23 mouse cellular contexts compared by ENCODE assay signal in the genomic region with DNA sequence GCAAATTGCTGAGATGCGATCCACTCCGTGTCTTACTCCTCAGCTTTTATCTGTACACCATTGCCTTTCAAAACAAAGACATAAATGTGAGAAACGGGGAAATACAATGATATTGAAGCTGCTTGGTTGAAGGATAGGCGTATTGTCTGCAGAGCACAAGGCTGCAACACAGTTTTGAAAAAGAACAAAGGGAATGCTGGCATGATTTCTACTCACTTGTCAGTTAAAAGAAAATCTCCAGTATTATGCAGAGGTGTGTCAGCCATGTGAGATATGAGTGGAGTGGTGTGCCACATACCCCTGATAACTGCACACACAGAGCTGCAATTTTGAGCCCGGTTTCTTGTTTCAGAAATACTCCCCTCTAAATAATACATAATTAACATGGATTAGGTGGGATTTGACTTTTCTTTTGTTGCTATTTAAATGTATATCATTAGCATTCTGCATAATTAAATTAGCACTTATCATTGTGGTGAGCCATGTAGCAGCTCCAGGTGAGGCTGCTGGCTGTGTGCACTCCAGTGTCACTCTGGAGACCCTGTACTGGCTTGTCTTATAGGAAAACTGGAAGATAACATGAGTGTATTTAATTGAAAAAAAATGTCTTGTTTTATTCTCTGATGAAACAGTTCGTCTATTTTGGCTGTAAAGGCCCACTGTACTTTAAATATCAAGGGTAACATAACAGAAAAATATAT.
DNase-seq lines count a peak whose midpoint lies in the region; ATAC-seq and TF ChIP-seq lines count a peak whose summit lies in the region.
"Had no signal": no experiment of that assay in that cellular context is flagged by ENCODE, and none has a peak within 500 bp of the region (broad histone marks: within the 10 kb centered on the region; RNA-seq: fewer than 3 reads in every experiment).

No protein-coding gene starts in this region.

- ATAC-seq in hindbrain, embryonic 12.5 days (ENCODE audit: low FRiP score), result peak; percentile 60
- no peak for ATAC-seq in hindbrain, embryonic 11.5 days (ENCODE audit: low FRiP score)
- peak; percentile 92 for ATAC-seq in forebrain, embryonic 16.5 days
- peak; percentile 90 for ATAC-seq in midbrain, embryonic 15.5 days (replicated peaks)
- ATAC-seq: liver, embryonic 12.5 days had no signal

- no peaks in the 10 kb centered on the region for H3K4me1 ChIP-seq in hindbrain, embryonic 12.5 days
- no peaks in the 10 kb centered on the region for H3K4me1 ChIP-seq in hindbrain, embryonic 11.5 days (replicated peaks; ENCODE audit: control insufficient read depth, insufficient read depth, low read length)
- H3K4me1 ChIP-seq in forebrain, embryonic 16.5 days (replicated peaks; ENCODE audit: control insufficient read depth, insufficient read depth, low read length), result peaks cover 7% of the 10 kb centered on the region; the same call in 1 of the 2 replicates
- H3K4me1 ChIP-seq in midbrain, embryonic 15.5 days, result 0 out of 2 replicates have a peak, but pooled peaks cover 7% of the 10 kb centered on the region
- H3K4me1 ChIP-seq: liver, embryonic 12.5 days had no signal

- WGBS in hindbrain, embryonic 12.5 days, result 62% methylated on average over 6 of the region's 6 CpGs
- 71% methylated on average over 6 of the region's 6 CpGs for WGBS in hindbrain, embryonic 11.5 days
- 22% methylated on average over 6 of the region's 6 CpGs for WGBS in forebrain, embryonic 16.5 days
- 28% methylated on average over 6 of the region's 6 CpGs for WGBS in midbrain, embryonic 15.5 days

- H3K9me3 ChIP-seq in hindbrain, embryonic 12.5 days (replicated peaks), result no peaks in the 10 kb centered on the region
- no peaks in the 10 kb centered on the region for H3K9me3 ChIP-seq in hindbrain, embryonic 11.5 days (ENCODE audit: control insufficient read depth, low read length)
- no peaks in the 10 kb centered on the region for H3K9me3 ChIP-seq in forebrain, embryonic 16.5 days (ENCODE audit: control insufficient read depth, low read length)
- no peaks in the 10 kb centered on the region for H3K9me3 ChIP-seq in midbrain, embryonic 15.5 days
- H3K9me3 ChIP-seq: embryonic facial prominence, embryonic 10.5 days; heart, embryonic 12.5 days; limb, embryonic 12.5 days; liver, embryonic 12.5 days had no signal

- no peak overlapping the region for H3K4me3 ChIP-seq in hindbrain, embryonic 12.5 days
- H3K4me3 ChIP-seq in hindbrain, embryonic 11.5 days (ENCODE audit: low read depth, low read length), result no peak overlapping the region
- H3K4me3 ChIP-seq in forebrain, embryonic 16.5 days (replicated peaks; ENCODE audit: low read length), result no peak overlapping the region
- H3K4me3 ChIP-seq in midbrain, embryonic 15.5 days, result no peak overlapping the region
- no peak overlapping the region for H3K4me3 ChIP-seq in layer of hippocampus, adult 2 months
- H3K4me3 ChIP-seq: embryonic facial prominence, embryonic 10.5 days; heart, embryonic 12.5 days; limb, embryonic 12.5 days; liver, embryonic 12.5 days; myocyte had no signal

- H3K27me3 ChIP-seq in hindbrain, embryonic 12.5 days, result no peaks in the 10 kb centered on the region
- H3K27me3 ChIP-seq in hindbrain, embryonic 11.5 days (ENCODE audit: control insufficient read depth, insufficient read depth, low read length), result no peaks in the 10 kb centered on the region
- no peaks in the 10 kb centered on the region for H3K27me3 ChIP-seq in forebrain, embryonic 16.5 days (replicated peaks; ENCODE audit: control insufficient read depth, insufficient read depth, low read length)
- no peaks in the 10 kb centered on the region for H3K27me3 ChIP-seq in midbrain, embryonic 15.5 days (replicated peaks)
- H3K27me3 ChIP-seq: heart, embryonic 12.5 days; limb, embryonic 12.5 days; liver, embryonic 12.5 days had no signal

- no peak for TF ChIP-seq CTCF in layer of hippocampus, adult 2 months (conservative IDR thresholded peaks at IDR 0.05)

- H3K9ac ChIP-seq in hindbrain, embryonic 12.5 days, result no peak overlapping the region
- no peak overlapping the region for H3K9ac ChIP-seq in hindbrain, embryonic 11.5 days (ENCODE audit: low read depth, low read length)
- no peak overlapping the region for H3K9ac ChIP-seq in forebrain, embryonic 16.5 days (replicated peaks; ENCODE audit: low read depth, low read length)
- H3K9ac ChIP-seq in midbrain, embryonic 15.5 days, result no peak overlapping the region
- H3K9ac ChIP-seq: heart, embryonic 12.5 days; limb, embryonic 12.5 days; liver, embryonic 12.5 days; lung, embryonic 14.5 days had no signal

- no peak overlapping the region for H3K4me2 ChIP-seq in hindbrain, embryonic 12.5 days (replicated peaks)
- no peak overlapping the region for H3K4me2 ChIP-seq in hindbrain, embryonic 11.5 days (replicated peaks; ENCODE audit: low read depth, low read length)
- no peak overlapping the region for H3K4me2 ChIP-seq in forebrain, embryonic 16.5 days (ENCODE audit: low read length)
- H3K4me2 ChIP-seq in midbrain, embryonic 15.5 days, result no peak overlapping the region
- H3K4me2 ChIP-seq: heart, embryonic 12.5 days; limb, embryonic 12.5 days; liver, embryonic 12.5 days; lung, embryonic 14.5 days had no signal

- no peak overlapping the region for H3K27ac ChIP-seq in hindbrain, embryonic 12.5 days
- H3K27ac ChIP-seq in hindbrain, embryonic 11.5 days (ENCODE audit: low read depth, low read length), result no peak overlapping the region
- no peak overlapping the region for H3K27ac ChIP-seq in forebrain, embryonic 16.5 days (ENCODE audit: low read length)
- peak overlapping the region; percentile 16; the same call in 1 of the 2 replicates for H3K27ac ChIP-seq in midbrain, embryonic 15.5 days
- no peak overlapping the region for H3K27ac ChIP-seq in layer of hippocampus, adult 2 months
- H3K27ac ChIP-seq: embryonic facial prominence, embryonic 10.5 days; limb, embryonic 12.5 days; liver, embryonic 12.5 days had no signal

- H3K36me3 ChIP-seq in hindbrain, embryonic 12.5 days, result no peaks in the 10 kb centered on the region
- no peaks in the 10 kb centered on the region for H3K36me3 ChIP-seq in hindbrain, embryonic 11.5 days (ENCODE audit: control insufficient read depth, insufficient read depth, low read length)
- no peaks in the 10 kb centered on the region for H3K36me3 ChIP-seq in forebrain, embryonic 16.5 days (ENCODE audit: control insufficient read depth, insufficient read depth)
- H3K36me3 ChIP-seq in midbrain, embryonic 15.5 days (replicated peaks), result no peaks in the 10 kb centered on the region
- H3K36me3 ChIP-seq: embryonic facial prominence, embryonic 10.5 days; G1E; heart, embryonic 12.5 days; limb, embryonic 12.5 days; liver, embryonic 12.5 days had no signal

- no peak for DNase-seq in hindbrain, embryonic 11.5 days (ENCODE audit: low spot score)
- peak; percentile 12 for DNase-seq in brain, adult 2 months (ENCODE audit: low read depth, low spot score)
- DNase-seq in layer of hippocampus, adult 2 months (ENCODE audit: low spot score in 2 of 2), result no peak
- no peak for DNase-seq in yolk sac, embryonic 10.5 days (ENCODE audit: low spot score)
- DNase-seq: adrenal gland, postnatal 14 days; cerebellum, adult 2 months; gastrocnemius, postnatal 10 days; heart, adult 11 months; kidney, adult 9 months; kidney, postnatal 36 days; lung, embryonic 14.5 days; lung, postnatal 36 days; right cerebral cortex, postnatal 4 days; thymus, postnatal 25 days had no signal
